Mouse (Mus musculus) kidney, embryonic 16.5 days (tissue): ENCODE results near the gene Zfpm1. TPM values are rescaled to one million over a fixed set of nuclear protein-coding genes. Genes with fewer than 3 reads are reported as not detected.
A peak's percentile ranks its signal among the peaks of the same experiment; 100 is the strongest.

Experiments
- ATAC-seq: fragments of 200-750 bp; cut with Nextera tagmentation; 2 replicates; pipeline ENCODE4 v1.8.0; 2017; ENCODE audit warnings: moderate TSS enrichment; ENCODE audit not compliant: low FRiP score, low TSS enrichment
- H3K27ac ChIP-seq: fragments of 300-500 bp; sonication (generic); 2 replicates; pipeline ENCODE4 v1.5.1; 2014; ENCODE audit warnings: low read length
- H3K27me3 ChIP-seq: fragments of 300-500 bp; sonication (generic); 2 replicates; pipeline ENCODE4 v1.6.1; 2014; ENCODE audit warnings: low read length, control low read depth, mixed read lengths; ENCODE audit not compliant: insufficient read depth
- H3K36me3 ChIP-seq: fragments of 300-500 bp; sonication (generic); 2 replicates; pipeline ENCODE4 v1.6.1; 2014; ENCODE audit warnings: low read length, control low read depth, mixed read lengths; ENCODE audit not compliant: insufficient read depth
- H3K4me1 ChIP-seq: fragments of 300-500 bp; sonication (generic); 2 replicates; pipeline ENCODE4 v1.6.1; 2014; ENCODE audit warnings: low read length, control low read depth, mixed read lengths; ENCODE audit not compliant: insufficient read depth
- H3K4me2 ChIP-seq: fragments of 300-500 bp; sonication (generic); replicated peaks from 2 replicates; pipeline ENCODE4 v1.6.1; 2014; ENCODE audit warnings: low read depth, low read length
- H3K4me3 ChIP-seq: fragments of 300-500 bp; sonication (generic); 2 replicates; pipeline ENCODE4 v1.5.1; 2014; ENCODE audit warnings: mild to moderate bottlenecking, low read length
- H3K9ac ChIP-seq: fragments of 300-500 bp; sonication (generic); replicated peaks from 2 replicates; pipeline ENCODE4 v1.6.1; 2014; ENCODE audit warnings: low read length
- H3K9me3 ChIP-seq: fragments of 300-500 bp; sonication (generic); 2 replicates; pipeline ENCODE4 v1.6.1; 2016; ENCODE audit warnings: low read length, control low read depth
- WGBS: fragments of 180-500 bp; shearing (Covaris S2); extraction: QIAGEN DNeasy Blood & Tissue Kit; methylation state at CpG from one replicate; pipeline ENCODE4 v1.1.7; 2014; 5-methylcytosine and 5-hydroxymethylcytosine counted together
- polyA plus RNA-seq: library from polyadenylated mRNA; unstranded; fragments of >200 nt; fragmentation: Nextera tagmentation; extraction: Ambion mirVana; gene quantifications from 2 replicates; pipeline ENCODE4 v1.2.1, GENCODE M21; 2015

Zfpm1 gene
- polyA plus RNA-seq, 1 experiment from 2014 or later, result 1.6 TPM

DNA sequence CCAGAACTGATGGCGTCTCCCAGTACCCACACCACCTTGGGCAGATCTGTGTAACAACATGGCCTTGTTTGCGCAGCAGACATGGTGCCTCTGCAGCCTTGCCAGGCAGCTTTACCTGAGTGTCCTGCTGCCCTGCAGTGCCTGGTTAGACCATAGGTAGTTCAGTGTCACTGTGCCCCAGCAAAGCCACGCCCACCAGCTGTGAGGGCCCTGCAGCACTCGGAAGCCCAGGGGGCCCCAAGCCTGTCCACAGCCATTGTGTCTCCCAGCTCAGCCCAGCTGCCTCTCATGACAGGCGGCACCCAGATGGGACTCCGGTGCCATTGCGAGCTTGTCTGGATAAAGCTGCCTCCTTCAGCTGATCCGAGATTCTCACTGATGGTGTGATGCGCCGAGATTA lies 9.6 kb downstream of the Zfpm1 start:
- no peak overlapping the region for H3K4me2 ChIP-seq
- no peak overlapping the region for H3K4me3 ChIP-seq
- H3K27ac ChIP-seq, result no peak overlapping the region
- H3K27me3 ChIP-seq, result no peaks in the 10 kb centered on the region
- no peak overlapping the region; the same call in 1 of the 2 replicates for H3K9ac ChIP-seq
- WGBS, result 75% methylated on average over 10 of the region's 10 CpGs
- H3K4me1 ChIP-seq, result peaks cover 44% of the 10 kb centered on the region
- no peaks in the 10 kb centered on the region for H3K9me3 ChIP-seq
- no peaks in the 10 kb centered on the region for H3K36me3 ChIP-seq
- ATAC-seq, result no peak

DNA sequence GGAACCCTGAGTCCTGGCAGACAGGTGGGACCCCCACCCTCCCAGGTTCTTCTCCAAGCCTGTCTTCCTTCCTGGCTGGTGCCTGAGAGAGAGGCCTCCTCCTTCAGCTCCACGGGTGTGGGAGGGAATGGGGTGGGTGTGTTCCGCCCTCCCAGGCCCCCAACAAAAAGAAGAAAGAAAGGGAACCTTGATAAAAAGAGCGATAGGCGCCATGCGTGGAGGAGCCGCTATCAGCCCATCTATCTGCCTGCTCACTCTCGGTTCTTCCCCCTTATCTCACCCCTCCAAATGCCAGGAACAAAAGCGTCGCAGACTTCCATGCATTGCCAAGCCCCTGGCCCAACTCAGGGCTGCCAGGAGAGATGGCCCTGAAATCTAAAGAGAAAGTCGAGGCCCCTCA lies 11.5 kb downstream of the Zfpm1 start:
- WGBS, result 67% methylated on average over 10 of the region's 10 CpGs
- Histone ChIP-seq H3K4me2 (no peak overlapping the region), H3K9me3 (no peaks in the 10 kb centered on the region), H3K27ac (0 out of 2 replicates have a peak overlapping the region, but pooled peaks have one; percentile 10), H3K4me3 (no peak overlapping the region), H3K9ac (peak overlapping the region; percentile 32; the same call in 1 of the 2 replicates), H3K36me3 (no peaks in the 10 kb centered on the region), H3K27me3 (no peaks in the 10 kb centered on the region), H3K4me1 (peaks cover 51% of the 10 kb centered on the region)
- no peak for ATAC-seq

DNA sequence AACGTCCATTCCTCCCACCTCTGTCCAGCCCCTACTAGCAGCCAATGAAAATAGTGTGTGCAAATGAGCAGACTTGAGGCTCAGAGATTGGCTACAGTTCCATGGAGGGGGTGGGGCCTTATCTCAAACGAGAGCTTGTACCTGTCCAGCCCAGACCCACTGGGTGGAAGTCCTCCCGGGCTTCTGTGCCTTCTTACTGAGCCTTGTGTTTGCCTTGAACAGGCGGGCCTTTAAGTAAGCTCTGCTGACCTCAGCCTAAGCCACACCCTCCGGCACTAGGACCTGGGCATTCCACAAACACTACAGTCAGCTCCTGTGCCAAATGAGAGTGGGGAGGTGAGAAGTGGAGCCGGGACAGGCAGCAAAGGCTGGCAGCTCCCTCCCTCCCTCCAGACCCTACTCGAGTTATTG lies 12.3 kb downstream of the Zfpm1 start:
- no peak overlapping the region for H3K4me3 ChIP-seq
- 5% methylated on average over 7 of the region's 7 CpGs for WGBS
- H3K27me3 ChIP-seq, result no peaks in the 10 kb centered on the region
- no peak overlapping the region for H3K9ac ChIP-seq
- no peaks in the 10 kb centered on the region for H3K36me3 ChIP-seq
- H3K27ac ChIP-seq, result peak overlapping the region; percentile 78
- peaks cover 53% of the 10 kb centered on the region for H3K4me1 ChIP-seq
- no peaks in the 10 kb centered on the region for H3K9me3 ChIP-seq
- peak; percentile 93 for ATAC-seq
- H3K4me2 ChIP-seq, result 0 out of 2 replicates have a peak overlapping the region, but pooled peaks have one; percentile 5

DNA sequence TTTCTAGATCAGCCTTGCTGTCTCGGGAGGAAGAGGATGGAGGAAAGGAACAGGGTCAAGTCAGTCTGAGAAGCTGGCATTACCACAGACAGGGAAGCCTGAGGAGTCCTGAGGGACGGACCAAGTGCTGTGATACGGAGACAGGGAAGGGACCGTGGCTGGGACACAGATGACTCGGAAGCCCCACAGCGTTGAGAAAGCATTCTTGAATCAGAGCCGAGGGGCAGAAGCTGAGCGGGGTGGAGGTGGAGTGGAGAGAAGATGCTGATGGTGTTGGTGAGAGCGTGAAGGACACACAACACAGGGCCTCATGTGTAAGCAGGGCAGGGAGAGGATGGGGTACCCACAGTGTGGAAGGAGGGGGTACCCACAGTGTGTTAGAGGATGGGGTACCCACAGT lies 13.4 kb downstream of the Zfpm1 start:
- H3K27ac ChIP-seq, result no peak overlapping the region
- H3K4me1 ChIP-seq, result peaks cover 55% of the 10 kb centered on the region
- 73% methylated on average over 9 of the region's 9 CpGs for WGBS
- no peak overlapping the region for H3K4me2 ChIP-seq
- no peak overlapping the region for H3K4me3 ChIP-seq
- no peaks in the 10 kb centered on the region for H3K36me3 ChIP-seq
- ATAC-seq, result no peak
- no peaks in the 10 kb centered on the region for H3K27me3 ChIP-seq
- H3K9me3 ChIP-seq, result no peaks in the 10 kb centered on the region
- no peak overlapping the region for H3K9ac ChIP-seq

DNA sequence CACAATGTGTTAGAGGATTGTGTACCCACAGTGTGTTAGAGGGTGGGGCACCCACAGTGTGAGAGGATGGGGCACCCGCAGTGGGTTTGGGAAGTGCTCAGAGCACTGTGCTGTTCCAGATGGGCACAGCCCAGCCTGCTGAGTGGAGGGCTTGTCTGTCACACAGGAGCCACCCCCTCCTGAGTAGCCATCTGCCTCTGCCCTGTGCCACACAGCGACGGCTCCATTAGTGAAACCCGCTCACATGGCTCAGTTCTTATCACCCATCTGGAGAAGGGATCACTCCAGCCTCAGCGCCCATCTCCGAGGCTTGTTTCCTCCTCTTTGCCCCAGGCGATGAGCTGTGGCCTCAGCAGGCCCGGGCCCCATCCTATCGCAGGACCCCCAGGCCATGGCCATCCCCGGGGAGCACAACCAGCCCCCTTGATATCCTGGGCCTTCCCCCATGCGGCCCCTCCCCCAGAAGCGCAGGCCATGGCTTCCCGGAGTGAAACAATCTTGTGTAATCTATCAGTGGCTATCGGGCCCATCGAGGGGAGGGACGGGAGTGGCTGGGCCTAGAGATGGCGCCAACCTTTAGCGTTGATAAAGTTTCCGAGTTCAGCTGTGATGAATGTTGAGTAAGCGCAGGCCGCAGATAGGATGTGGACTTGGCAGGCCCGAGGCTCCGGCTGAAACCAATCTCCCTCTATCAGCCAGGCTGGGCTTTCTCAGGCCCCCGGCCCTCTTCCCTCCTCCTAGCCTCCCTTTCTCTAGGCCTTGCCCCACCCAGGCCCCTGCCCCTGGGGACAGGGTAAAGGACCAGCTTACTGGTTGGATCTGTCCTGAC lies 14.4 kb downstream of the Zfpm1 start:
- peaks cover 47% of the 10 kb centered on the region for H3K4me1 ChIP-seq
- H3K9me3 ChIP-seq, result no peaks in the 10 kb centered on the region
- no peak overlapping the region for H3K4me3 ChIP-seq
- H3K9ac ChIP-seq, result peak overlapping the region; percentile 37
- H3K36me3 ChIP-seq, result no peaks in the 10 kb centered on the region
- no peak for ATAC-seq
- no peaks in the 10 kb centered on the region for H3K27me3 ChIP-seq
- peak overlapping the region; percentile 61 for H3K27ac ChIP-seq
- H3K4me2 ChIP-seq, result no peak overlapping the region
- 43% methylated on average over 24 of the region's 24 CpGs for WGBS

DNA sequence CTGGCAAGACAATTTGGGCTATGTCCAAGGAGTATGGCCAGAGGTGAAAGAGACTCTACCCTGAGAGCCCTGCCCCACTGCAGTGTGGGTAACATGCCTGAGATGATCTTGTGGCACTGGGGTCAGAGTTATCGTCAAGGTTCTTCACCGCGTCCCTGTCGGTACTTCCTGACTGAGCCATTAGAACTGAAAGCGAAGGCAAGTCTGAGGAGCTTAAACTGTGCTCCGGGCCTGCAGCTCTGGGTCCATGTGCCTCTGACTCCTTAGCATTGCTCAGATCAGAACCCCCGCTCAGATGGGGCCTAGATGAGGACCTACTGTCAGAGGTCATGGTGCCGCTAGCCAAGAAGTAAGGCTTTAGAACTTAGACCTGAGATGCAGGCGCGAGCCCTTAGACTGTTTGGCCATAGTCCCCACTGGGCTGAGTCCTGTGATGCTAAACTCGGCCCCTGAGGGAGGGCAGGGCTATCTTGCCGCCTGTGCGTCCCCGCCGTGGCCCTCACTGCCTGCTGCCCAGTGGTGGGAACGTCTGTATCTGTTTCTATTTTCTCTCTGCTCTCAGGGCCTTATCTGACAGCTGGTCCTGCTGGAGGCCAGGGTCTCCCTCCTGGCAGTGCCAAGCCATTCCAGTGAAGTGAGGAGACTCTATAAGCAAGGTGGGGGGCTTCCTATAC lies 17.8 kb downstream of the Zfpm1 start:
- no peak overlapping the region for H3K4me3 ChIP-seq
- H3K9me3 ChIP-seq, result no peaks in the 10 kb centered on the region
- no peak overlapping the region for H3K9ac ChIP-seq
- H3K4me1 ChIP-seq, result peaks cover 39% of the 10 kb centered on the region
- H3K27ac ChIP-seq, result no peak overlapping the region
- 68% methylated on average over 15 of the region's 16 CpGs for WGBS
- no peaks in the 10 kb centered on the region for H3K27me3 ChIP-seq
- H3K36me3 ChIP-seq, result no peaks in the 10 kb centered on the region
- no peak for ATAC-seq
- H3K4me2 ChIP-seq, result no peak overlapping the region

DNA sequence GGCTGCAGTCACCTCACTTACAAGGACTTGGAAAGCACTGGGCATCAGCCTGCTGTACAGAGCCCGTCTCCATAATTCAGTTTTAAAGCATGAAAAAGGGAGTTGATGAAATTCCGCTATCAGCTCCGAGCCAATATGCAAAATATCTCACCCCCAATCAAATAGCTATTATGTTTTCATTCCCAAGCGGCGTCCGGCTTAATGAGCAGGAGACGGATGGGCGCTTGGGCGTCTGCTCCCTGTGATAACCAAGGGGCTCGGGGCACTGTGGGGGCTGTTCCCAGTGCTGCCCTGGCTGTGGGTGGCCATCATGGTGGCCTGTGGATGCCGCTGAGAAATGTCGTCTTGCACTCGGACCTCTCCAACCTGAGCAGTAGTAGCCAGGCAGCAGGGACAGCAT lies 19.1 kb downstream of the Zfpm1 start:
- no peak overlapping the region for H3K27ac ChIP-seq
- H3K36me3 ChIP-seq, result 0 out of 2 replicates have a peak, but pooled peaks cover 2% of the 10 kb centered on the region
- no peaks in the 10 kb centered on the region for H3K27me3 ChIP-seq
- H3K4me2 ChIP-seq, result no peak overlapping the region
- no peak for ATAC-seq
- H3K4me1 ChIP-seq, result peaks cover 34% of the 10 kb centered on the region
- 68% methylated on average over 13 of the region's 13 CpGs for WGBS
- no peak overlapping the region for H3K9ac ChIP-seq
- H3K9me3 ChIP-seq, result no peaks in the 10 kb centered on the region
- no peak overlapping the region for H3K4me3 ChIP-seq

DNA sequence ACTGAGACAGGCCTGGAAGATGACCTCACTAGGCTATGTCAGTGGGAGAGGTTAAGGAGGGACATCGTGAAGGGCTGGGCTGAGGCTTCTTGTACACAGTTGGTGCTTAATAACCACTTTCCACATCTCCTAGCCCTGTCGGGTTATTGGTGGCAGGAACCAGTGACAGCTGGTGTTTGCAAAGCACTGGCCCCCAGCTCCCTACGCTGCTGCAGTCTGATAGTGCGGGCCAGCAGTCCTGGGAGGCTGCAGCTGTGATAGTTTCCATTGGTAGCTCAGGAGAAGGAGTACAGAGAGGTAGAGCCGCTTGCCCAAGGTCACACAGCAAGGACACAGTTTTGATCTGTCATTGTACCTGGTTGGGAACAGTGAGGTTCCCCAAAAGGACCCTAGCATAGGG lies 19.9 kb downstream of the Zfpm1 start:
- H3K9me3 ChIP-seq, result no peaks in the 10 kb centered on the region
- ATAC-seq, result no peak
- H3K36me3 ChIP-seq, result 0 out of 2 replicates have a peak, but pooled peaks cover 2% of the 10 kb centered on the region
- no peak overlapping the region for H3K4me3 ChIP-seq
- 81% methylated on average over 5 of the region's 5 CpGs for WGBS
- no peak overlapping the region for H3K4me2 ChIP-seq
- H3K4me1 ChIP-seq, result peaks cover 26% of the 10 kb centered on the region
- no peak overlapping the region for H3K27ac ChIP-seq
- no peak overlapping the region for H3K9ac ChIP-seq
- no peaks in the 10 kb centered on the region for H3K27me3 ChIP-seq

DNA sequence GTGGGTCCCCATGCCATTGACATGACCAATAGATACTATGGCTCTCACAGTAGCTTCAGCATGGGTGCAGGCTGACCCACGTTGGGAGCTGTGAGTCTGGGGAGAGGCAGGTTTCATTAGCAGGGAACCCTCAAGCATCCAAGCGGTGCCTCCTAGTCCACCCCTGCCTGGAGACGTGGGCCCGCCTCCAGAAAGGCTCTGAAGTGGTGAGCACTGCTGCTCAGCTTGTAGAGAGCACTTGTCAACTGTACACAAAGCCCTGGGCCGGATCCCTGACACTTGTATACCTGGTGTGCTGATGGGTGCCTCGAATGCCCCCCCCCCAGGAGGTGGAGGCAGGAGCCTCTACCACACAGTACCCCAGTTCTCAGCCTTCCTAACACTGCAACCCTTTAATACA lies 21.5 kb downstream of the Zfpm1 start:
- Histone ChIP-seq H3K27me3 (no peaks in the 10 kb centered on the region), H3K4me3 (no peak overlapping the region), H3K4me1 (peaks cover 16% of the 10 kb centered on the region), H3K4me2 (no peak overlapping the region), H3K27ac (no peak overlapping the region), H3K9me3 (no peaks in the 10 kb centered on the region), H3K9ac (no peak overlapping the region), H3K36me3 (0 out of 2 replicates have a peak, but pooled peaks cover 2% of the 10 kb centered on the region)
- 61% methylated on average over 6 of the region's 6 CpGs for WGBS
- no peak for ATAC-seq

DNA sequence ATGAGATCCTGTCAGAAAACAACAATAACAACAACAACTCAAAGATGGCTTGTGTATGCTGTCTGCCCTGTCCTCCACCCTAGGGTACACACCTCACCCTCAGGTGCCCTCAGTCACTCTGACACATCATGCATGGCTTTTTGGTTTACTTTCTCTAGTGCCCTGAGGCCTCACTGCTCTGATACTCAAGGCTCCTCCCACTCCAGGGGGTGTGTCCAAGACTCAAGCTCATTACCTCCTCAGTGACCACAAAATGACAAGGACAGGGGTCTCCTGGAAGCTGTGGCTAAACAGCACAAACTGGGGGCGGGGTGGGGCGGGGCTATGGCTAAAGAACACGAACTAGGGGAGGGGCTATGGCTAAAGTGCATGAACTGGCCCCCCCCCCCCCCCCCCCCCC lies 22.1 kb downstream of the Zfpm1 start:
- ATAC-seq, result no peak
- peaks cover 16% of the 10 kb centered on the region for H3K4me1 ChIP-seq
- 21% methylated on average over 3 of the region's 3 CpGs for WGBS
- no peaks in the 10 kb centered on the region for H3K9me3 ChIP-seq
- 0 out of 2 replicates have a peak, but pooled peaks cover 2% of the 10 kb centered on the region for H3K36me3 ChIP-seq
- no peak overlapping the region for H3K4me2 ChIP-seq
- no peak overlapping the region for H3K9ac ChIP-seq
- no peak overlapping the region for H3K4me3 ChIP-seq
- no peaks in the 10 kb centered on the region for H3K27me3 ChIP-seq
- H3K27ac ChIP-seq, result no peak overlapping the region
